Mouse (Mus musculus) myocyte (in vitro differentiated cells): ENCODE measurements around the gene Flt3.

ENCODE experiments used
- CEBPB ChIP-seq: IDR thresholded peaks from 2 replicates; pipeline ENCODE4 v1.6.1; 2011; ENCODE audit warnings: mild to moderate bottlenecking, moderate library complexity; ENCODE audit not compliant: poor library complexity, insufficient read depth, severe bottlenecking
- E2F4 ChIP-seq: IDR thresholded peaks from one replicate; pipeline ENCODE4 v1.6.1; 2011; ENCODE audit warnings: mild to moderate bottlenecking, control low read depth, moderate library complexity; ENCODE audit not compliant: insufficient read depth
- MAX ChIP-seq: IDR thresholded peaks from one replicate; pipeline ENCODE4 v1.6.1; 2011; ENCODE audit warnings: low read depth, mild to moderate bottlenecking, control low read depth
- MYOD1 ChIP-seq, 3 experiments: IDR thresholded peaks; one replicate each; pipeline ENCODE4 v1.6.1; 2011; ENCODE audit warnings: control low read depth in 2 of 3, low read depth in 2 of 3, mild to moderate bottlenecking in 2 of 3, moderate library complexity in 1 of 3; ENCODE audit not compliant: insufficient read length in 2 of 3, control insufficient read depth in 1 of 3
- MYOG ChIP-seq, 3 experiments: IDR thresholded peaks; one replicate each; pipeline ENCODE4 v1.6.1; 2011; ENCODE audit warnings: control low read depth in 2 of 3, low read depth in 2 of 3, mild to moderate bottlenecking in 2 of 3; ENCODE audit not compliant: insufficient read length in 2 of 3, control insufficient read depth in 1 of 3, insufficient read depth in 1 of 3
- POLR2A ChIP-seq: IDR thresholded peaks from one replicate; pipeline ENCODE4 v1.6.1; 2011; ENCODE audit warnings: low read depth, mild to moderate bottlenecking, control low read depth, moderate library complexity; ENCODE audit not compliant: insufficient read length
- REST ChIP-seq: IDR thresholded peaks from one replicate; pipeline ENCODE4 v1.6.1; 2011; ENCODE audit warnings: mild to moderate bottlenecking, control low read depth, moderate library complexity; ENCODE audit not compliant: insufficient read depth, insufficient read length
- TCF12 ChIP-seq: IDR thresholded peaks from one replicate; pipeline ENCODE4 v1.6.1; 2011; ENCODE audit warnings: mild to moderate bottlenecking, control low read depth; ENCODE audit not compliant: poor library complexity, insufficient read depth, severe bottlenecking
- TCF3 ChIP-seq: IDR thresholded peaks from one replicate; pipeline ENCODE4 v1.6.1; 2011; ENCODE audit warnings: low read depth, control low read depth; ENCODE audit not compliant: insufficient read length
- USF1 ChIP-seq: IDR thresholded peaks from one replicate; pipeline ENCODE4 v1.6.1; 2011; ENCODE audit warnings: low read depth, mild to moderate bottlenecking, control low read depth, moderate library complexity

GRCm38 (mm10) chr5:147440996-147441507 lies 40.8 kb upstream of the Flt3 start:
- TF ChIP-seq USF1 (no peak), POLR2A (no peak), CEBPB (no peak), TCF12 (no peak), MYOG (IDR thresholded peaks at IDR 0.05; ENCODE audit: control insufficient read depth in 1 of 3, insufficient read depth in 1 of 3, insufficient read length in 2 of 3, low read depth in 2 of 3) (no peak), MYOD1 (IDR thresholded peaks at IDR 0.05; ENCODE audit: control insufficient read depth in 1 of 3, insufficient read length in 2 of 3, low read depth in 2 of 3) (no peak), MAX (no peak), REST (no peak), TCF3 (no peak), E2F4 (no peak)
